11 mouse cellular contexts compared by ENCODE assay signal in genomic region chr1:167648670-167649069, GRCm38 (mm10). TPM values are rescaled to one million over a fixed set of nuclear protein-coding genes. Genes with fewer than 3 reads are reported as not detected.
"Had no signal": no experiment of that assay in that cellular context is flagged by ENCODE, and none has a peak within 500 bp of the region (broad histone marks: within the 10 kb centered on the region; RNA-seq: fewer than 3 reads in every experiment).

No protein-coding gene starts in this region.

- H3K4me2 ChIP-seq: neural tube, embryonic 15.5 days had no signal

- H3K27ac ChIP-seq: liver, embryonic 14.5 days; midbrain, embryonic 10.5 days; neural tube, embryonic 15.5 days had no signal

- H3K9ac ChIP-seq: liver, embryonic 14.5 days; neural tube, embryonic 15.5 days had no signal

- H3K9me3 ChIP-seq: midbrain, embryonic 10.5 days; neural tube, embryonic 15.5 days had no signal

- H3K4me3 ChIP-seq: midbrain, embryonic 10.5 days; myocyte; neural tube, embryonic 15.5 days had no signal

- DNase-seq: midbrain, embryonic 14.5 days; right cerebral cortex, adult 18-20 months; right cerebral cortex, postnatal 25 days; thymus, adult 18-20 months; thymus, postnatal 25 days had no signal

- H3K4me1 ChIP-seq: midbrain, embryonic 10.5 days had no signal

- H3K36me3 ChIP-seq: midbrain, embryonic 10.5 days; neural tube, embryonic 15.5 days had no signal

- H3K27me3 ChIP-seq: neural tube, embryonic 15.5 days had no signal

- ATAC-seq: lung, postnatal 0 days had no signal

RNA-seq across cellular contexts. Expression of gene Lmx1a, which starts 40.4 kb away (rescaled TPM):
- polyA plus RNA-seq: liver, adult 2 months; lung, postnatal 0 days; myocyte had no signal
